Mouse (Mus musculus): ENCODE data around the gene Ssbp2.

Ssbp2 gene

DNA sequence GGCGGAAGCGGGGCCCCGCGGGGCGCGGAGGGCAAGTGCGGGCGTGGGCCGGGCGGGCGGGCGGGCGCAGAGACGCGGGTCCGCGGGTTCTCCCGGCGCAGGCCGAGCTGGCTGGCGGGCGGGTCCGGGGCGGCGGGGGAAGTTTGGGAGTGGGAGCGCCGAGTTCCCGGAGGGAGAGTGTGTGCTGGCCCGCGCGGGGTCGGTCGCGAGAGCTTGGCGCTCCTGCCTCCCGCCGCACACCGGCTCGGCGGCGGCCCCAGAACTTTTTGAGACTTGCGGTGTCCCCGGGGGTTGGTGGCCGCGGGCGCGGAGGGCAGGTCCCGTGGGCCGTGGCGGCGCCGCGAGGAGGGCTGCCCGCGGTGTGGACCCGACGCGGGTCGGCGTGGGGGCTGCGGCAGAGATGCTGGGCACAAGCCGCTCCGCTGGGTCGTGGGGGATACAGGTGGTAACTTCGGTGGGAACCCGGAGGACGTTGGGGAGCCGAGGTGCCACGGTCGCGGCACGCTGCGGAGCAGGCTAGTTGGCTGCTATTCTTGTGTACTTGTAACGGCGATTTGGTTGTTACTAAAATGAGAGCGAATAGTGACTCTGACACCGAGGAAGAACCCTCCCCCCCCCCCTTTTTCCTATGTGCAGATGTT is 1.7 kb downstream of the Ssbp2 start:
- peak; percentile 52 for DNase-seq

DNA sequence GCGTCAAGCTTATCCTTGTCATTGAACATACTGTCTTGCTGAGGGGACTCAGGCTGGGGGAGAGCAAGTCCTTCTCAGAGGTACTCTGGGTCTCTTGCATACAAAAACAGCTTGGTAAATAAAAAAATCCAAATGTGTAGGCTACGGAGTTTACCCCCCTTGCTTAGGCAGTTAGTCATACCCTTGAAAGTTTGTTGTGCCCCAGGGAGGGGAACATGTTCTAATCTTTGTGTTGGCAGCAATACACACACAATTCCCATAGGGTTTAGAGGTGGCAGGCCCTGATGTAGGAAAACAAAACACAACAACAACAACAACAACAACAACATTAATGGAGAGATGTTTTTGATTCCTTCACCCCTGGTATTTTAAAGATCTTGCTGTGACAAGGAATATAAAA is 2.3 kb downstream of the Ssbp2 start:
- no peak for DNase-seq

DNA sequence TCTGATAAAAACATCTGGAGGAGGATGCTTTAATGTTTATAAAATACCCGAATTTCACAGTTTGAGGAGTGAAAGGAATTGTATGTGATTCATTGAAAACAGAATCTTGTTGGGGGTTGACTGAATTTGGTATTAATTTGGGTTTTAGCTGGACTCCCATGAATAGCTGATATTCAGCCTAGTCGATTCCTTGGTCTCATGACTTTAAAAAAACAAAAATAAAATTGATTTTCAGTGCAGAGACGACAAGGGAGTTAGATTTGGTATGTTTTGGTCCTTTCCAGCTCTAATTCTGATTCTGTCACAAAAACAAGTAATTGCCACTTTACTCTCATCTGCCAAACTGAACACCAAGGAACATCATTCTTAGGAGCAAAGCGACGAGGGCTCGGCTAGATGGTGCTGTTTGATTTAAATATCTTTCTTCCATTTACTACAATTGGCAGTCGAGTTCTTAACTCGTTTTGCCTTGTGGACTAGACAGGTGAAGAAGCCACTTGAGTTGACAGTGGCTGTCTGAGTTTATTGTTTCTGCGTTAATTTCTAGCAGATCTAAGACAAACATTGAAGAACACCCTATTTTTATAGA is 2.9 kb downstream of the Ssbp2 start:
- peak; percentile 43 for DNase-seq

DNA sequence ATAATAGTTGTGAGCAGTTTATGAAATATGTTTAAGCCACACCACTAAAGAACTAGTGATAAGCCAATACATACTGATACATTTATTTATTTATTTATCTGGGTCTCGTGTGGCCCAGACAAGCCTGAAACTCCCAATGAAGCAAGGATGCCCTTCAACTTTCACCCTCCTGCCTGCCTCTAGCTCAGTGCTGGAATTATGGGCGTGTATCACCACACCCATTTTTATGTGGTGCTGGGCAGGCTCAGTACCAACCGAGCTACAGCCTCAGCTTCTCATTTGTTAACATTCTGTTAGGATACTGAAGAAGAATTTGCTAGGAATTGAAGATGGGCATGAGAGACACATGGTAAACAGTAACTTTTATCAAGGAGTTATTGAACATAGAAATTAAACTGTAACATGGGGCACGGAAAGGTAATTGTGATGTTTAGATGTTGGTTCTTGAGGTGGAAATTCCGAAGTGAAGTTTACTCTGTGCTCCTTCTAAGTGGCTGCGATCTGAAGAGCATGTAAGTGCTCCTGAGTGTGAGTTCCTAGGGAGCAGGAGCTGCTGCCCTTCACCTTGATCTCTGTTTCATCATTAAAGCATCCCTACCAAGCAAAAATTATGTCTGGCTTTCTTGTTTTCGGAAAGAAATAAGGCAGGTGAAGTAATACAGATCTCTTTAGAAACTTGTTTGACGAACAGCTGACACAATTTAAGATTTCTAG is 5.1 kb downstream of the Ssbp2 start:
- no peak for DNase-seq

DNA sequence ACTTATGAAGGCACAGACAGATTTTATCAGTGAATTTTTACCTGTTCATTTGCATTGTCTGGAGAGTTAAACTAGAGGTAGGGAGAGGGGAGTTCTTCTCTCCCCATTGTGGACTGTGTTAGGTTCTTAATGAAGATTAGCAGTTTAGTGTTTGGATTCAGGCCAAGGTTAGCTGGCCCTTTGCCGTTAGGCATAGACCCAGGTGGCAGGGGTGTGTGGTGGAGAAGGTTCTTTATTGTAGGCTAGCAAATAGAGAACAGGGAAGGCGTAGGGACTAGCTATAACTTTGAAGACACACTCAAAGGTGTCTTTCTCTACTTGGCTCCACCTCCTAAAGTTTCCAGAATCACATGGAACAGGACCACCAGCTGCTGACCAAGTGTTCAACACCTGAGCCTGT is 11.5 kb downstream of the Ssbp2 start:
- peak; percentile 14 for DNase-seq

DNA sequence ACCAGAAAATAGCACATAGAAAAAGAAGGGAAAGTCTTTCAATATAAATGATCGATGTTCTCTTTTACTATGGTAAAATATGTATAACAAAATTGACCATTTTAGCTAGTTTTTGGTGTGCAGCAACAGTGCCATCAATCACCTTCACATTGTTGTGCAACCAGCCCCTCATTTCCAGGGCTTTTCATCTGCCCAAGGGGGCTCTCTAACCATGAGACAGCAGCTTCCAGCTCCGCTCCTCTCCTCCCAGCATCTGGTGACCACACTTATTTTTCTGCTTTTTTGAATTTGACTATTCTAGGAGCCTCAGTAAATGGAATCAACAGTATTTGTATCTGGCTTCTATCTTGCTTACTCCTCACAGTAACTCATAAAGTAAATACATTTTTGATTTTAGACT is 11.9 kb downstream of the Ssbp2 start:
- DNase-seq = no peak

DNA sequence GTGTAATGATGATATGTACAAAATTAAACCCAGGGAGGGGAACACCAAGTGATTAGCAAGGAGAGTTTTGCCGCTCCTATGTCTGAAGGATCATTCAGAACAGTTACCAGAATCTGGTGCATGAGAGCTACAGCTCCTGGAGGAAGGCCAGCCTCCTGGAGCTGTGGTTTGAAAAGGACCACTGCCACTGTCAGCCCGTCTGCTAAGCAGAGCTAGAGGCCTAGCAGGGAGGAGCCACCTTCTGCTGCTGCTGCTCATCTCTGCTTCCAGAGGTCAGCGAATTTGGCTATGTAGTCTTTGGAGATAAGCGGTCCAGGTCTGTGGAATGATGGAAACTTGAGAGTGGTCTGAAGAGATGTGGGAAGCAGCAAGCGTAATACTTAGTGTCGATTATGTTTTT is 13.4 kb downstream of the Ssbp2 start:
- no peak for DNase-seq

DNA sequence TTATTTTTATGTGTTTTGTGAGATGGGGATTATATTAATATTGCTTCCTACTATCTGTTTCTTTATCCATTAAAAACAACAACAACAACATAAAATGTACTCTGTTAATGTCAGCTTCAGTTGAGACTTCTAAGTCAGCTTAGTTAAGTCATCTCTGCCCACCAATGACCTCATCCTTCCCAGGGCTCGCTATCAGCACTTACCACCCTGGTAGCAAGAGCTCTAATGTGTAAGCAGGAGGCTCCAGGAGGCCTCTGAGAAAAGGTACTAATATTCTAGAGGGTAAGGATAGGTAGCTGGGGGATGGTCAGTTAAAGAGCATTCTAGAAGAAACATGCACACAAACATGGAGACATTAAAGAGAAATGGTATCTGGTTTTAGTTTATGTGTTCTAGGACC is 13.9 kb downstream of the Ssbp2 start:
- DNase-seq = no peak

DNA sequence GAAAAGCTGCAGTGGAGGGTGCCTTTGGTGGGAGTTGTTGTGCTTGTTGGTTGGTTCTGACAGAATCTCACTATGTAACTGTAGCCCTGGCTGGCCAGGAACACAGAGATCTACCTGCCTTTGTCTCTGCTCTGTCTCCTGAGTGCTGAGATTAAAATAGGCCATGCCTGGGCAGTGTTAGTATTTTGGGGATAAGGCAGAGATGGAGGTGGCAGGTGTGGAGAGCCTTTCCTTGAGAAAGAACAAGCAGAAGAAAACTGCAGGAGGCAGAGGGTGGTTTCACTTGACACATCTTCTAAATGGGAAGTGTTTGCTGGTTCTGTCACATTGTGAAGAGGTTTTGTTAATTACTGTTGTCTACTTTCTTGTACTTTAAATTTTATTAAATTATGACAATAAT is 15.8 kb downstream of the Ssbp2 start:
- no peak for DNase-seq

DNA sequence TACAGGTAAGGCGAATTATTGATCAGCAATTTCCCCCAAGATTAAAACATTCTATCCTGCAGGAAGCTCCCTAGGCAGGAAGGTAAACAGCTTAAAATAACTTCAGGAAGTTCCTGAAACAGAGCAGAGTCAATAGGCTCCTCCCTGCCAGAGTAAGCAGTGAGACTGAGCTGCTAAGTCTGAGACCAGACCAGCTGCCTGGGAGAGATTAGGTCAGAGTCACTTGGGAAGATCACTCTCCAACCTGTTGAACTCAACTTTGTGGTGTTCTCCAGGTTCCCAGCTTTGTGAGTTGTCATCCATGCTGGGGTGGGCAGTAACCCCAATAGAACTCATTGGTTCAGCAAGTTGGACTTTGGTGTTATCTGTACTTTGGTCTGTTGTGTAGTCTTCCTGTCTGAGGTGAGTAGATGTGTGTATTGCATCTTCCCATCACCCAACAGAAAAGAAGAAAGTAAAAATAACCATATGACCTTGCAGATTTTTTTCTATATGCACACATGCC is 16.6 kb downstream of the Ssbp2 start:
- DNase-seq = no peak

DNA sequence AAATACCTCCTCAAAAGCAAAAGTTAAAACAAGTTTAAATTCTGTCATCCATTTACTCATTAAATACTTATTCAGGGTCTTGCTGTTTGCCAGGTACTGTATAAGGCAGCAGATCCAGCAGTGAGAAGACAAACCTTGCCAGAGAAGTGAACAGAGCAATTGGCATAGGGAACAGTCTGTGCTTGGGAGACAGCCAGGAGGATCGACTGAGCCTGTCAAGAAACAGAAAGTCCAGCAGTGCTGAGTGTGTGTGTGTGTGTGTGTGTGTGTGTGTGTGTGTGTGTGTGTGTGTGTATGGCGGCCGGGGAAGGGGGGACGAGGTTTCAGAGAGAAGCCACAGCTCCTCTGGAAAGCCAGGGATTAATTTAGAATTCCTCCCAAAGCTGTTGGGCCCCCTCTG is 17.9 kb downstream of the Ssbp2 start:
- DNase-seq = no peak

DNA sequence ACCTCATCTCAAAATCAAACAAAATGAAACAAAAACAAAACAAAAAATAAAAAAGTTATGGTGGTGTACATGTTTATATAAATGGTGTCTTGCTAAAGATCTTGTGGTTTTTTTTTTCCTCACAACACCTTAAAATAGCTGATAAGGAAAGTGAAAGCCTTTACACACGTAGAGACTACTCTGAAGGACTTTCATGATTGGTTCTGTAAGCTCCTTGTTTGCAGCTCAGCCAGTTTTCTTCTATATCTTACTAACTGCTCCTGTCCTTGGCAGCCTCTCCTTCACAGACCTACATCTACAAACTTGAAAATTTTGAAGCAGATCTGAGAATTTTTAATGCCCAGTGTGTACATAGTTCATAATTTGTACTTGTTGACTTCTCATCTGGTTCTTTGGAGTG is 24.2 kb downstream of the Ssbp2 start:
- DNase-seq = no peak

DNA sequence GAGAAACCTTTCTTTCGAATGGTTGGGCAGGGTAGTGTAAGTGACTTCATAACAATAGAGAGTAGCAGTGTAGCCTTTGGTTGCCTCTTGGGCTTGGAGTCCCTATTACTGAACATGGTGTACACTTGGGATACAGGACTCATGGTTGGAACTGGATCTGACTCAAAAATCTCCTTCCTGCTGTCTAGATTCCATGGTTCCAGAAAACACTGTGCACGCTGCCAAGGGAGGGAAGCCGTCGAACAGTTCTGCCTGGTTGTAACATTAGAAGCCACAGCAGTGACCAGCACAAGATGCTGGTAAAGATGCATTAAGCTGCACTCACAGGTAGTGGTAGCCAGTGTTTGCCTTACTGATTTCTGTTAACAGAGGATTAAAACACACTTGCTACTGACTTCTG is 32.0 kb downstream of the Ssbp2 start:
- DNase-seq = no peak

DNA sequence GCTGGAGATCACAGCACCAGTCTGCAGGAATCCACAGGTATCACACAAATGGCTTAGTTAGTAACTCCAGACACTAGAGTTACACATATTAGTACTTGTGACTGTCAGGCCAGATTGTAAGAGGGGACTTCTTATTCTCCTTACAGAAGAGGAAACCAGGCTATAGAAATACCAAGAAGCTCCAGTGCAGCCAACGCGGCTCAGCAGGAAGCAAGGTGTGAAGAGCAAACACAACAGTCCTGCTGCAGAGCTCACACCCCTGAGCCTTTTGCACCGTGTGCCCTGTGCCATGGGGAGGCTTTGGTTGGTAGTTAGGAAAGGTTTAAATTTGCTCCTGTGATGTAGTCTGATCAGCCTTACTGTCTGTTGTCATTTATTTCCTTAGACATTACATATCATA is 37.0 kb downstream of the Ssbp2 start:
- no peak for DNase-seq

DNA sequence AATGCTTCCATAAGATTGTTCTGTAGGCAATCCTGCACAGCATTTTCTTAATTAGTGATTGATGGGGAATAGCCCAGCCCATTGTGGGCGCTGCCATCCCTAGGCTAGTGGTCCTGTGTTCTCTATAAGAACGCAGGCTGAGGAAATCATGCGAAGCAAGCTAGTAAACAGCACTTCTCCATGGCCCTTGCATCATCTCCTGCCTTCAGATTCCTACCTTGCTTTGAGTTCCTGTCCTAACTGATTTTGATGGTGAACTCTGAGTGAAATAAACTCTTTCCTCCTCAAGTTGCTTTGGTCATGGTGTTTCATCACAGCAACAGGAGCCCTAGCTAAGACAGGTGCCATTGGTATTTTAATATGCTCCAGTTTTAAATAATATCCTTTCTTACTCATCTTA is 41.7 kb downstream of the Ssbp2 start:
- no peak for DNase-seq

DNA sequence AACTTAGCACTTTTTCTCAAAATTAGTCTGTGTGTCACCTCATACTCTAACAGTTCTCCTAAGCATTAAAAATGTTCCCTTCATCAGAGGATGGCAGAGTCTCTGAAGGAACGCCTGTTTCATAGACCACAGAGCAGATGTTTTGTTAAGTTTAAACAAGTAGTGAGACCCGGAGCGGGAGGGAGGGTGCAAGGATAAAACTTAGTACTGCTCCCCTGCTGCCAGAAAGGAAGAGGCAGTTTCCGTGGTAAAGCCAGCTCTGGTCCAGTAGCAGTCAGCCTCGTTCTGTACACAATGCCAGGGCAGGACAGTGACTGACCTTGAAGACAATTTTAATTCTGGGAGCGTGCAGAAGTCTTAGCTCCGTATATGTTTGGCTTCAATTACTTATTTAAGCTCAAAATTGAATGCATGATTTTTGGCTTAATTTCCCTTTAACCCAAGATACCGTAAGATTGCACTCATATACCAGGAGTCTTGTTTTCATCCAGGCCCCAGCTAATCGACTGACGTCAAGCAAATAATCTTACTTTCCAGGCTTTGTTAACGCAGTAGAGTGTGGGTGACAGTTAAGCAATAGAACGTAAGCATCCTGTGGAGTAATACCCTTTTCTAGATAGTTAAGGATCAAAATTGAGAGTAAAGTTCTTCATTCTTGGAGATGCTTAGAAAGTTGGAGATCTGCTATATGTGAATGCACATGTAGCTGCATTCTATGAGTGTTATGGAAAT is 42.7 kb downstream of the Ssbp2 start:
- DNase-seq = no peak

DNA sequence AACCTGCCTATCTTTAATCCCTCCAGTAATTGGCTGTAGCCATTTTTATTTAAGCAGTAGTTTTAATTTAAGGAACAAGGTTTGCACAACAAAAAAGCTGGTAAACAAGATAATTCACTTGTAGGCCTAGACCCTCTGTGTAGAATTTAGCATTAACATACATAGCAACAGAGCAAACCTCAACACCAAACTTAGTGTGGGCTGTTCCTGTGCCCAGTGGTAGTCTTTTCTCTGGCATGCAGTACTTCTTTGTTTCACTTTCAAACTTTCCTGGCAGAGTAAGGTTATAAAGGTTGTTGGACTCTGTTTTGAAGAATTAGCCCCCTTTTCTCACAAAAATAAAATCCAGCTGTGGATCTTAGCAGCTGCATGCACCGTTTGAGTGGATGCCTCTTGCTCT is 48.9 kb downstream of the Ssbp2 start:
- DNase-seq = no peak

DNA sequence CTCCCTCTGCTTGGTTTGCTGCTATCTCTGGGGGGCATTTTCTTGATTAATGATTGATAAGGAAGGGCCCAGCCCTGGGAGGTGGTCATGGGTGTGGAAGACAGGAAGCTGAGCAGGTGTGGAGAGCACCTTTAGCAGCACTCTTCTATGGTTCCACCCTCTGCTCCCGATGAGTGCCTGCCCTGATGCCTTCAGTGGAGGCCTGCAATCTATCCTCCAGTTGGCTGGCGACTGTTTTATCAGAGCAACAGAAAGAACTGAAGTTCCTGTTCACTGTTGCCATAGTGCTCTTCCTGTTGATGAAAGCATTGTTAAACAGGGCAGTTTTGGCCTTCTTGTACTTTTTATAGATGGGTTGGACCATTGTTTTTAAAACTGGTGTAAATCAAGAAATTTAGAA is 49.4 kb downstream of the Ssbp2 start:
- no peak for DNase-seq

DNA sequence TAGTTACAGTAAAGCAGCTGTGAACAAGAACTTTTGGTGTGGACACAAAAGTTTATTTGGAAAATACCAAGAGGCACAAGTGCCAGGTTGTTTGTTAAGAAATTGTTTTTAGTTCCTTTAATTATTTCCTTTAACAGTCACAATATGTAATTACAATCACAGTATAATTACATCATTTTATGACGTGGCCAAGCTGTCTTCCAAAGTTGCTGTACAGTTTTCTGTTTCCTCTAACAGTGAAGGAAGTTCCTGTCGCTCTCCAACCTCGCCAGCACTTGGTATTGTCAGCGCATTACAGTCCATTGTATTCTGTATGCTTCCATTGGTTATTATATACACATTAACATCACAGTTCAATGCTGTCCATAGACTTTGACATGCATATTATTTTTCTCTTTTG is 54.9 kb downstream of the Ssbp2 start:
- DNase-seq = no peak

DNA sequence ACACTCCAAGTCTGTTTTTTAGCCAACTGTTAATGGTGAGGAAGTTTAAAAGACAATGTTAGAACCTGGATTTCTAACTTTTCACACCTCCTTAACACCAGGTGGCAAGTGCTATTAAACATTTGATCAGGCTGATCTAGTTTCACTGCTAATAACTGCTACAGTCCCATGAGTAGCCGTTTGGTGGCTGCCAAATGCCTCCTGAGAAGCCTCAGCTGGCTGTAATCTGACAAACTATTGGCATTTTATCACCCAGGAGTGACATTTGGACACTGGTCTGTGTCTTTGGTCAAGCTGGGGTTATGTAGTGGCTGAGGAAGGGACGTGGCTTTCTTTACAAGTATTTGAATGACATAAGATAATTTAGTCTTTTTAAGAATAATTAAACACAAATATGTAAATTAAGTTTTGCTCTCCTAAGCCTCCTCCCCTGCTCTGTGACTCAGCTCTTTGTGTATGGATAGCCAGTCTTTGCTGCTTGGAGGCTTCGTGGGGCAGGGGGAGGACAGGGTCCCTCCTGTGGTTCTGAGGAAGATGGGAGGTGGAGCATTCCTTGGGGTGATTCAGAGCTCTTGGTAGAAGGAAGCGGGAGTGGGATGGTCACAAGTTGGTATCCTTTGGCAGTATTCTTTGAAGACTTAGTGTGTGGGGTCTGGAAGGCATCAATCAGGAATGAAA is 60.1 kb downstream of the Ssbp2 start:
- no peak for DNase-seq

DNA sequence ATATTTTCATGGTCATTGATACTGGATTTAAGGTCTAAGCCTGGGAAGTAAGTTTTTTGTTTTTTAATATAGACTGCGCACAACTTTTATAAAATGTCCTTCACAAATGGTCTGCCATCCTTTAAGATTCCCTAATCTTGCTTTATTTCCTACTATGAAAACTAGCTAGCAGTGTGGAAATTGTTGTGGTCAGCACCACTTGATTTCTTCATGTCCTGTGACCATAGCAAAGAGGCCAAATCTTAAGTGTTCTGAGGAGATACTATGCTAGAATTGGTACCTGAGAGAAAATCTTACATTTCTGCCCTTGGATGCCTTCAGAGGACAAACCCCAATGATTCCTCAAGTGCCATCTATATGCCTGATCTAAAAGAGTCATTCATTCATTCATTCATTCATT is 60.9 kb downstream of the Ssbp2 start:
- DNase-seq = no peak

DNA sequence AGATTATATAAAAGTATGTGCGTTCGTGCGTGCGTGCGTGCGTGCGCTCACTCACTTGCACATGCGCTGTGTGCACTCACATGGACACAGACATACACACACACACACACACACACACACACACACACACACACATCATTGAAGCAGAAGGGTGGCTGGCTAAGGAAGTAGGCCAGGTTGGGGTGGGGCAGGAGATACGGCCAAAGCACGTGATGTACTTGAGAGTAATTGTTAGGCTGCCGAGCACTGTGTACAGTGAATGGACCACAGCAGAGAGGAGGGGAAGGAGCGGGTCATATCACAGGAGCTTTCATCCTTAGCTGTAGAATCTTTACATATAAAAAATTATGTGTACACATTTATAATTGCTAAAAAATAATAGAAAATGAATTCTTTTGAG is 66.0 kb downstream of the Ssbp2 start:
- no peak for DNase-seq

DNA sequence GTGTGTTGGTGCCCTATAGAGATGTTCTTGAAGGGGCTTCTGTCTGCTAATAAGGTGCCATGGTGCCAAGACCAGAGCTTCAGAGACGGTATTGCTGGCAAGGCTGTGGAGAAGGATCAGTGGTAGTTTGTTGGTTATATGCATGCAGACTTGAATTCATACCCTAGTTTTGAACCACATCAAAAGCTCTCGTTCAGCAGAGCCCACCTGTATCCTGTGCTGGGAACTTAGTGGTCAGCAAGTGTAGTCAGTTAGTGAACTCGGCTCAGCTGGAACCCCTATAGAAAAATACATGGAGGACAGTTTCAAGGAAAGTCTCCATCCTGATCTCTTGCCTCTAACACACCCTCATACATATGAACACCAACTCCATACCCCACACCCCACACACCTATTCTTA is 69.7 kb downstream of the Ssbp2 start:
- DNase-seq = no peak
